In genomic region chr14:98168908-98169401, GRCm38 (mm10) we compare ENCODE assay signal across 7 mouse cellular contexts. TPM values are rescaled to one million over a fixed set of nuclear protein-coding genes. Genes with fewer than 3 reads are reported as not detected.
DNase-seq lines count a peak whose midpoint lies in the region; ATAC-seq and TF ChIP-seq lines count a peak whose summit lies in the region.

No protein-coding gene starts in this region.

- H3K27me3 ChIP-seq in forebrain, postnatal 0 days (ENCODE audit: insufficient read depth, low read length), result no peaks in the 10 kb centered on the region; the same call in 1 of the 2 replicates
- H3K27me3 ChIP-seq in hindbrain, embryonic 16.5 days (replicated peaks; ENCODE audit: control insufficient read depth, insufficient read depth, low read length), result no peaks in the 10 kb centered on the region
- peaks cover 56% of the 10 kb centered on the region for H3K27me3 ChIP-seq in liver, embryonic 12.5 days (replicated peaks)
- no peaks in the 10 kb centered on the region for H3K27me3 ChIP-seq in midbrain, postnatal 0 days (ENCODE audit: insufficient read depth, low read length)
- no peaks in the 10 kb centered on the region for H3K27me3 ChIP-seq in stomach, embryonic 16.5 days (ENCODE audit: control insufficient read depth, insufficient read depth, low read length)

- H3K27ac ChIP-seq in forebrain, postnatal 0 days (ENCODE audit: low read depth, low read length), result peak overlapping the region; percentile 67
- H3K27ac ChIP-seq in hindbrain, embryonic 16.5 days (ENCODE audit: low read depth, low read length), result peak overlapping the region; percentile 94
- H3K27ac ChIP-seq in liver, embryonic 12.5 days, result no peak overlapping the region
- peak overlapping the region; percentile 75 for H3K27ac ChIP-seq in midbrain, postnatal 0 days (ENCODE audit: low read depth, low read length)
- peak overlapping the region; percentile 82 for H3K27ac ChIP-seq in stomach, embryonic 16.5 days (ENCODE audit: low read length)

- peak; percentile 64 for DNase-seq in ZHBTc4 (ENCODE audit: low read depth, low spot score)
- peak; percentile 74 for DNase-seq in brain, embryonic 14.5 days (ENCODE audit: low read depth)
- peak; percentile 52 for DNase-seq in forebrain, postnatal 0 days
- DNase-seq in midbrain, postnatal 0 days (ENCODE audit: low spot score), result no peak

- TF ChIP-seq POLR2A in brain, embryonic 14.5 days (IDR thresholded peaks at IDR 0.05; ENCODE audit: borderline replicate concordance, extremely low read depth, insufficient read depth, insufficient read length, poor library complexity, severe bottlenecking), result no peak

- no peaks in the 10 kb centered on the region for H3K4me1 ChIP-seq in forebrain, postnatal 0 days (ENCODE audit: insufficient read depth)
- peaks cover 5% of the 10 kb centered on the region for H3K4me1 ChIP-seq in hindbrain, embryonic 16.5 days (ENCODE audit: control insufficient read depth, insufficient read depth, low read depth, low read length)
- 0 out of 2 replicates have a peak, but pooled peaks cover 4% of the 10 kb centered on the region for H3K4me1 ChIP-seq in liver, embryonic 12.5 days
- peaks cover 4% of the 10 kb centered on the region; the same call in 1 of the 2 replicates for H3K4me1 ChIP-seq in midbrain, postnatal 0 days (ENCODE audit: insufficient read depth, low read length)
- no peaks in the 10 kb centered on the region for H3K4me1 ChIP-seq in stomach, embryonic 16.5 days (ENCODE audit: control insufficient read depth, insufficient read depth, low read length)

- 2% methylated on average over 45 of the region's 45 CpGs for WGBS in forebrain, postnatal 0 days
- WGBS in hindbrain, embryonic 16.5 days, result under 1% methylated on average over 45 of the region's 45 CpGs
- under 1% methylated on average over 25 of the region's 45 CpGs for WGBS in liver, embryonic 12.5 days (ENCODE audit: insufficient replicate concordance)
- WGBS in midbrain, postnatal 0 days, result 1% methylated on average over 44 of the region's 45 CpGs
- under 1% methylated on average over 45 of the region's 45 CpGs for WGBS in stomach, embryonic 16.5 days

- H3K4me2 ChIP-seq in forebrain, postnatal 0 days (ENCODE audit: low read depth), result peak overlapping the region; percentile 98
- peak overlapping the region; percentile 82 for H3K4me2 ChIP-seq in hindbrain, embryonic 16.5 days (ENCODE audit: low read length)
- peak overlapping the region; percentile 76 for H3K4me2 ChIP-seq in liver, embryonic 12.5 days
- H3K4me2 ChIP-seq in midbrain, postnatal 0 days (ENCODE audit: low read depth, low read length, poor library complexity, severe bottlenecking), result peak overlapping the region; percentile 94
- H3K4me2 ChIP-seq in stomach, embryonic 16.5 days (ENCODE audit: low read depth, low read length), result peak overlapping the region; percentile 93

- H3K4me3 ChIP-seq in forebrain, postnatal 0 days (ENCODE audit: low read depth, low read length), result peak overlapping the region; percentile 70
- peak overlapping the region; percentile 81 for H3K4me3 ChIP-seq in hindbrain, embryonic 16.5 days (ENCODE audit: low read length)
- H3K4me3 ChIP-seq in liver, embryonic 12.5 days, result peak overlapping the region; percentile 54
- peak overlapping the region; percentile 86 for H3K4me3 ChIP-seq in midbrain, postnatal 0 days (ENCODE audit: low read depth, low read length)
- H3K4me3 ChIP-seq in stomach, embryonic 16.5 days (replicated peaks; ENCODE audit: low read length), result peak overlapping the region; percentile 81

- peak; percentile 36 for ATAC-seq in forebrain, postnatal 0 days
- peak; percentile 14 for ATAC-seq in hindbrain, embryonic 16.5 days
- no peak for ATAC-seq in liver, embryonic 12.5 days
- ATAC-seq in midbrain, postnatal 0 days (ENCODE audit: low FRiP score), result peak; percentile 36
- ATAC-seq in stomach, embryonic 16.5 days (ENCODE audit: insufficient read depth, low FRiP score), result 0 out of 2 replicates have a peak, but pooled peaks have one; percentile 3

- H3K9ac ChIP-seq in forebrain, postnatal 0 days, result peak overlapping the region; percentile 64
- peak overlapping the region; percentile 92 for H3K9ac ChIP-seq in hindbrain, embryonic 16.5 days (ENCODE audit: low read depth, low read length)
- no peak overlapping the region for H3K9ac ChIP-seq in liver, embryonic 12.5 days
- peak overlapping the region; percentile 76 for H3K9ac ChIP-seq in midbrain, postnatal 0 days (replicated peaks; ENCODE audit: low read length, poor library complexity, severe bottlenecking)
- H3K9ac ChIP-seq in stomach, embryonic 16.5 days (ENCODE audit: low read length), result peak overlapping the region; percentile 84

- H3K36me3 ChIP-seq in forebrain, postnatal 0 days (ENCODE audit: insufficient read depth), result no peaks in the 10 kb centered on the region
- H3K36me3 ChIP-seq in hindbrain, embryonic 16.5 days (ENCODE audit: control insufficient read depth, insufficient read depth, low read length), result no peaks in the 10 kb centered on the region
- no peaks in the 10 kb centered on the region for H3K36me3 ChIP-seq in liver, embryonic 12.5 days
- no peaks in the 10 kb centered on the region for H3K36me3 ChIP-seq in midbrain, postnatal 0 days (ENCODE audit: insufficient read depth, low read length)
- no peaks in the 10 kb centered on the region for H3K36me3 ChIP-seq in stomach, embryonic 16.5 days (ENCODE audit: control insufficient read depth, insufficient read depth, low read length)

- H3K9me3 ChIP-seq in forebrain, postnatal 0 days (ENCODE audit: low read length), result no peaks in the 10 kb centered on the region
- H3K9me3 ChIP-seq in hindbrain, embryonic 16.5 days (ENCODE audit: control insufficient read depth, low read length), result no peaks in the 10 kb centered on the region
- H3K9me3 ChIP-seq in liver, embryonic 12.5 days (replicated peaks), result no peaks in the 10 kb centered on the region
- H3K9me3 ChIP-seq in midbrain, postnatal 0 days (ENCODE audit: low read length), result no peaks in the 10 kb centered on the region
- no peaks in the 10 kb centered on the region for H3K9me3 ChIP-seq in stomach, embryonic 16.5 days (replicated peaks; ENCODE audit: control insufficient read depth, low read length)

- TF ChIP-seq CTCF in brain, embryonic 14.5 days (IDR thresholded peaks at IDR 0.05; ENCODE audit: borderline replicate concordance, extremely low read depth, insufficient read depth, insufficient read length), result no peak
- no peak; the same call in 1 of the 2 replicates for TF ChIP-seq CTCF in forebrain, postnatal 0 days (IDR thresholded peaks at IDR 0.05; ENCODE audit: low read depth)
- no peak; the same call in 1 of the 2 replicates for TF ChIP-seq CTCF in midbrain, postnatal 0 days (IDR thresholded peaks at IDR 0.05)

RNA-seq across cellular contexts. Expression of gene Dach1, which starts 0.6 kb away (rescaled TPM):
- 13.1 and 23.1 TPM in 2 replicates for polyA plus RNA-seq in brain, embryonic 14.5 days (2012; rRNA removed)
- total RNA-seq in forebrain, postnatal 0 days (2014; rRNA removed), result 9.3 and 10.6 TPM in 2 replicates
- 3.9 and 5.8 TPM in 2 replicates for polyA plus RNA-seq in forebrain, postnatal 0 days (2015; fragmentation: Nextera tagmentation; extraction: Ambion mirVana)
- 14.4 TPM in 2 replicates for polyA plus RNA-seq in hindbrain, embryonic 16.5 days (2015; fragmentation: Nextera tagmentation; extraction: Ambion mirVana)
- 0.18 and 0.23 TPM in 2 replicates for polyA plus RNA-seq in liver, embryonic 12.5 days (2016; fragmentation: Nextera tagmentation; extraction: Ambion mirVana)
- 14.5 and 15.1 TPM in 2 replicates for total RNA-seq in midbrain, postnatal 0 days (2014; rRNA removed)
- polyA plus RNA-seq in midbrain, postnatal 0 days (2015; fragmentation: Nextera tagmentation; extraction: Ambion mirVana), result 5.7 and 6.4 TPM in 2 replicates
- 3.0 and 3.7 TPM in 2 replicates for polyA plus RNA-seq in stomach, embryonic 16.5 days (2015; fragmentation: Nextera tagmentation; extraction: Ambion mirVana)
